Mouse (Mus musculus) gastrocnemius, postnatal 14 days (tissue): ENCODE results near the gene Ect2. TPM values are rescaled to one million over a fixed set of nuclear protein-coding genes. Genes with fewer than 3 reads are reported as not detected.

ENCODE experiments used
- DNase-seq: peaks from one replicate; pipeline ENCODE4 v3.0.0; 2021; ENCODE audit warnings: mixed read lengths
- intact Hi-C: fragments of 180-260 bp; cut with DNase I; formaldehyde crosslinking; loops from one replicate; pipeline ENCODE4 v1.15.1; 2025; ENCODE audit warnings: low total_unique reads
- total RNA-seq, 2 experiments: library from RNA; stranded (reverse); gene quantifications; 2 replicates each; pipeline ENCODE4 v1.2.3; 2021

The Ect2 gene
- total RNA-seq, 2 experiments from 2014 or later = 3.6 to 4.7 TPM

GRCm38 (mm10) chr3:27081229-27082060 lies 72.2 kb downstream of the Ect2 start:
- no peak for DNase-seq
- intact Hi-C loops = no loop called here

DNA sequence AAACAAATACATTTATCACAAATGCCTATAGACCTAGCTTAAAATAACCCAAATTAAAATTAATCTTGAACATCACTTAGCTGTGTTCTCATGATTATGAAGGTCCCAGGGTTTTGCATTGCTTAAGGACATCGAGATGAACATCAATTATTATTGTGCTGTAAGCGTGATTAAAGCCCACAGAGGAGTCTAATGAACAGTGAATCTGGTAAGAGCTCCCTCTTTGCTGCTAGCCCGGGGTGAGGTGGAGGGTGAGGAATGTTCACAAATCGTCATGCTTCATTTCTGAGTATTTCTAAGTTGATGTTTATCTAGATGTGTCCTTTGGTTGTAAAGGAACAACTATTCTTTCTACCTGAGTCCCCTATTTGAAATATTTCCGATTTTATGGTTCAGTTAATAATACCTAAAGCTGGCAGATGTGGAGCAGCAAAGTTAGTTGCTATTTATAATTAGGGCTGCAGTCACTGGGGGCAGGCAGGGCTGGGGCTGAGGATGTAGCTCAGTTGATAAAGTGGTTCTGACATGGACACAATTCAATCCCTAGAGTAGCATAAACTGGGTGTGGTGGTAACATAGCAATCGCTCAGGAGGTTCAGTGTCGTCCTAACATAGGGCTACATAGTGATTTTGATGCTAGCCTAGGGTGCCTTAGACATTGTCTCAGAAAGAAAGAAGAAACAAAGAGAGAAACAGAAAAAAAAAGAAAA lies 73.5 kb downstream of the Ect2 start:
- intact Hi-C loops = no loop called here
- DNase-seq = no peak

GRCm38 (mm10) chr3:27073884-27074283 lies 79.8 kb downstream of the Ect2 start:
- DNase-seq = no peak
- intact Hi-C loops = no loop called here

DNA sequence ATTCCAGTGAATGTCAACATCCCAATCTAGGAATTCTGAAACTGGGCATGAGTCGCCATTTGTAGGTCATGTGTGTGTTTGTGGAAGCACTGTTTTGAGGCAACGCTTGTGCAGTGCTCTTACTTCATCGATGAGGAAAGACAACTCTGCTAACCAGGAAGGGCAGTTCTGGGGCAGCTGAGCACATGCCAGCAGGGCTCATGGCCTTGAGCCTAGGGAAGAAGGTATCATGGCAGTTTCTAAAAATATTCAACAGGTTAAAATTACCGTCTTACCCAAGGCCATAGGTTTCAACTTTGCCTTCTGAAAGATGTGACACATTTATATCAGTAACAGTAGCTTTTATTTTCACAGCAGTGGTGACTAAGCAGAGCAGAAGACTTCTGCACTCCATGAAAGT lies 82.0 kb downstream of the Ect2 start:
- intact Hi-C loops = no loop called here
- no peak for DNase-seq

GRCm38 (mm10) chr3:27070340-27070739 lies 83.3 kb downstream of the Ect2 start:
- DNase-seq = no peak
- intact Hi-C loops = no loop called here

- DNase-seq = no peak
- intact Hi-C loops = no loop called here
Measured at GRCm38 (mm10) chr3:27067206-27067605, 86.5 kb downstream of the Ect2 start.

- DNase-seq = no peak
- intact Hi-C loops = no loop called here
Measured at GRCm38 (mm10) chr3:27064886-27065285, 88.8 kb downstream of the Ect2 start.

GRCm38 (mm10) chr3:27063399-27064260 lies 90.0 kb downstream of the Ect2 start:
- intact Hi-C loops = no loop called here
- DNase-seq = no peak

DNA sequence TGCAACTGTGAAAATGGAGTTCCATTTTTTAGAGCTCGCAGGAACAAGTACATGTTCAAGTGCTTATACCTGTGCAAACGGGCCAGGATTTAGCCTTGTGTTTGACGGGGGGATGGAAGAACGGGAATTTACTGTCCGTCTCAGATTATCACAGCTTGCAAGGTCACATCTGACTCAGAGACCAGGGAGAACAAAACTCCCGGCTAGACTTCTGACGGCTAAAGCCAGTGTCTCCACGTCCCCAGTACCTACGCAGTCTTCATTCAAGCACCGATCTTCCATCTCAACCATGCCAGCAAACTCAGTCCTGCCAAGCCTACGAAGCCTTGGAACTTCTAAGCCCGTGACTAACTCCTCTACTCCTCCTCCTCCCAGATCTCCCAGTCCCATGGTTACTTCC lies 93.2 kb downstream of the Ect2 start:
- intact Hi-C loops = no loop called here
- no peak for DNase-seq

DNA sequence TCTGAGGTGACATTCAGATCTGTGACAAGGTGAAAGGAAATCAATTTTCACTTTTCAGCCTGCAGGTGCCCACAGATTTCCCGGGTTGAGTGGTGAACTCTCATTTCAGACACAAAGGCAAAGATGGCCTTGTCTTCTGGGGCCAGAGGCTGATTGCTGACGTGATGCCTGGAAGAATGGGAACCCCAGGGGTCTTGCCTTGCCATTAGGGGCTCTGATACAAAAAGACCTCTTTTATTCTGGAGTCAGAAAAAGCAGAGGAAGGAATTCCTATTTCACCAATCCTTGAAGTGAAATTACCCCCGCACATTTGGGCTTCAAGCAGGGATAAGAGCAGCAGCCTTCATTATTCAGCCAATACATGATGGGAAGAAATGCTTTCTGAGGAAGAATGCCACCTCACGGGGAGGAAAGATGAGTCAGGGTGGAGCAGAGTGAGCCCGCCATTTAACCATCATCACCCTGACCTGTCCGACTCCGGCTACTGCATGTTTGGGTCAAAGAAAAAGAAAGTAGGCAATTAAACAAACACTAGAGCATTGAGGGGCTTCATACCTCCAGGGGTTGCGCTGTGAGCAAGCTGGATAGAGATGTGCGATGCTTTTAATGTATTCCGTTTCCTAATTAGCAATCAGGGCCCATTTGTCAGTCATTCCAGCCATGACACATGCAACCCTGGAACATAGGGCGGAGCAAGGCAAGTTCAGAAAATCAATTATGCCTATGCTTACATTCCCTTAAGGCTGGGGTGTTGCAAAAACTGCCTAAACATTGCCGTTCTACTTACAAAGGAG lies 94.0 kb downstream of the Ect2 start:
- intact Hi-C loops = no loop called here

GRCm38 (mm10) chr3:27055471-27055870 lies 98.2 kb downstream of the Ect2 start:
- no peak for DNase-seq
- intact Hi-C loops = no loop called here

More for the DNA sequence above, 94.0 kb downstream of the Ect2 start:
- DNase-seq = no peak

GRCm38 (mm10) chr3:27054766-27055165 lies 98.9 kb downstream of the Ect2 start:
- no peak for DNase-seq
- intact Hi-C loops = no loop called here

Other genes starting within 250 kb of the Ect2 start
- gene Nceh1, start 29.1 kb upstream of the Ect2 start, total RNA-seq = 10 to 100 TPM; 11.0 to 19.7 TPM
- 1 to 10 TPM; 5.1 to 7.6 TPM for gene Tnfsf10, start 163.2 kb upstream of the Ect2 start, total RNA-seq
- not detected for gene Ghsr, start 217.5 kb upstream of the Ect2 start, total RNA-seq